ENCODE assay signal across 16 mouse cellular contexts in the genomic region with DNA sequence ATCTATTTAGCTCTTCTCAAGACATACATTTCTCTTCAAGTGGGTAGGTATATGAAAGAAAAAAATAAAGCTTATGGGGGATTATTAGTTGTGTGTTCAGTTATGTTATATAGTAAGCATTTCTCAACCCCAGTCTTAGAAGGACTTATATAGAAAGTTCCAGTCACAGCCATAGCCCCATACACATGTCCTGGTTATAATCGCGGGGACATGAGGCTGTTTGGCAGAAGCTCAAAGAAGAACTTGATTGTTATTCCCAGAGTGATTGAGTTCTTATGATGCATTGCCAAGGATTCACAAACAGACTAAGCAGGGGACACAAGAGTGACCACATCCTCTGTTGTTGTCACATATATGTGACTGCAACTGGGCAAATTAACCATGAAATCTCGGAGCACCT.
"Had no signal": no experiment of that assay in that cellular context is flagged by ENCODE, and none has a peak within 500 bp of the region (broad histone marks: within the 10 kb centered on the region; RNA-seq: fewer than 3 reads in every experiment).

No protein-coding gene starts in this region.

- DNase-seq: retina, postnatal 1 day; right cerebral cortex, adult 18-20 months; right cerebral cortex, postnatal 14 days; right cerebral cortex, postnatal 25 days; right cerebral cortex, postnatal 4 days; spleen, adult 18-20 months; thymus, adult 18-20 months; thymus, adult 2 months; thymus, postnatal 14 days; thymus, postnatal 25 days; thymus, postnatal 36 days; thymus, postnatal 4 days had no signal

- H3K9ac ChIP-seq: neural tube, embryonic 13.5 days; neural tube, embryonic 15.5 days; stomach, embryonic 15.5 days had no signal

- H3K27me3 ChIP-seq: neural tube, embryonic 13.5 days; neural tube, embryonic 15.5 days; stomach, embryonic 15.5 days had no signal

- H3K4me2 ChIP-seq: neural tube, embryonic 13.5 days; neural tube, embryonic 15.5 days; stomach, embryonic 15.5 days had no signal

- H3K9me3 ChIP-seq: neural tube, embryonic 13.5 days; neural tube, embryonic 15.5 days; stomach, embryonic 15.5 days had no signal

- H3K27ac ChIP-seq: neural tube, embryonic 13.5 days; neural tube, embryonic 15.5 days; stomach, embryonic 15.5 days; stomach, postnatal 0 days had no signal

- H3K36me3 ChIP-seq: neural tube, embryonic 13.5 days; neural tube, embryonic 15.5 days; stomach, embryonic 15.5 days had no signal

- H3K4me1 ChIP-seq: stomach, embryonic 15.5 days had no signal

- H3K4me3 ChIP-seq: neural tube, embryonic 13.5 days; neural tube, embryonic 15.5 days; stomach, embryonic 15.5 days had no signal
